Mouse (Mus musculus) left cerebral cortex, adult 11 months (tissue): Measurements from ENCODE around the gene Ppm1b.
"Not testable (repeated sequence)": the region's sequence is repeated elsewhere in the genome, so short reads cannot be mapped to it uniquely, and the experiment has no call there.

ENCODE experiments used
- DNase-seq: peaks from one replicate; pipeline ENCODE4 v3.0.0; 2022; ENCODE audit warnings: low spot score

The Ppm1b gene

GRCm38 (mm10) chr17:84956441-84956840, at the start of gene Ppm1b:
Ppm1b (plus strand) TSS chr17:84956741.
- DNase-seq = no peak

GRCm38 (mm10) chr17:84921666-84922376, 34.7 kb upstream of the Ppm1b start:
- DNase-seq = no peak

- no peak for DNase-seq
These were observed 31.8 kb upstream of the Ppm1b start for GRCm38 (mm10) chr17:84924779-84925178.

- DNase-seq = no peak
These were observed 30.3 kb upstream of the Ppm1b start for GRCm38 (mm10) chr17:84926233-84926632.

DNA sequence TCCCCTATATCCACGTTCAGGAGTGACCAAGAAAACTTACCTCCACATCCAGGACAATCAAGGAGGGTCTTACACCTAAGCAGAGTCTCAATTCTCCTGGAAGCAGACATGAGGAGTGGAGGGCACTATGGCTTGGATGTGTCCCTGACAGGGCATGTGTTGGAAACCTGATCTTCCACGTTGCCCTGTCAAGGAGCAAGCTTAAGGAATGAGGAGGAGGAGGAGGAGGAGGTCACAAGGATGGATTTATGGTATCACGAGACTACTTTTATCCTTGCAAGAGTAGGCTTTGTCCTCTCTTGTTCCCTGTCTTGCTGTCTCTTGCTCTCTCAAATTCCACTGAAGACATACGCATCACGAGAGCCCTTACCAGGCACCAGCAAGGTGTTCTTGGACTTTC, 29.0 kb upstream of the Ppm1b start:
- no peak for DNase-seq

- DNase-seq = no peak
These were observed 23.6 kb upstream of the Ppm1b start for GRCm38 (mm10) chr17:84932943-84933342.

DNA sequence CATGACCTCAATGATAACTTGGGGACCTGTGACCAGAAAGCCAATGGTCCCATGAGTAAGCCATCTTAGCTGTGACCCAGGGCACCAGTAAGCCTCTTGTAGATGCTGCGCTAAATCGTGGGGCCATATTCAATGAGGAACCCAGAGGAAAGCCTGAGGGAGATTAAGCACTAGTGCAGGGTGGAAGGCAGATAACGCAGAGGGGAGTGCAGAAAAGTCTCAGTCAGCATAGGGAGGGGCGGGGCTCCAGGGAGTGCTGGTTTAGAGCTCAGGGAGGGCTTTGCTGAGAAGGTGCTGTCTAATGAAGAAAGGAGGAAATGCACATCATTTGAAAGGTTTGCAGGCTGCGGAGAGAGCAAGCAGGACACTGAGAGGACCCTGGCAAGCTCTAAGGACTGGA, 22.6 kb upstream of the Ppm1b start:
- no peak for DNase-seq

- not testable (repeated sequence) for DNase-seq
These were observed 20.9 kb upstream of the Ppm1b start for GRCm38 (mm10) chr17:84935620-84936019.

DNA sequence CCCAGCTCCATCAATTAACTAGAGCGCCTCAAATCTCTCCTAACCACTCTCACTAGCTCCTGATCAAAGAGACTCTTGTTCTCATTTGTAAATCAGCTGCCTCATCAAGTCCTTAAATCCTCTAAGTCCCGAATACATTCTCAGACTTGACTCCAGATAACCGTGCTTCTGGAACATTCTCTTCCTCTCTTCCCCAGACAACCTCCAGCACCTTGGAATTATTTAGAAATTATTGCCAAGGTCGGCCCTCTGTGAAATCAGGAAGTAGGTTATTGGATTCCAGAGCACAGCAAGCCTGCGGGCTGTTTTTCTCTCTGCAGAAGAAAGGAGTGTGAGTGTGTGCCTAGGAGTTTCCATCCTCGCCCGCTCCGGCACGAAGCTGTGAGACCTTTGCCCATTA, 20.2 kb upstream of the Ppm1b start:
- no peak for DNase-seq

DNA sequence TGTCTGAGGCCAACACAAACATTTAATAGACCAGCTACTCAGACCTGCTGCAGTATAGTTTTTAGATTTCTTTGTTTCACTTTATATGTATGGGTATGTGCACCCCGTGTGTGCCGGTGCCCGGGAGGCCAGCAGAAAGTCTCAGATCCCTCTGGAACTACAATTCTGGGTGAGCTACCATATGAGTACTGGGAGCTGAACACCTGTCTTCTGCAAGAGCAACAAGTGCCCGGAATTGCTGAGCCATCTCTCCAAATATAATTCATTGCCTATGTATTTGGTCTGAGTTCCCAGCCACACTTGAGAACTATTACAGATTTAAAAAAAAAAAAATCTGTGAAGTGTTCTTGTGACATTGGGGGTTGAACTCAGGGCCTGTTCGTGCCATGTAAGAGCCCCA, 19.7 kb upstream of the Ppm1b start:
- DNase-seq = no peak

- DNase-seq = no peak
These were observed 19.3 kb upstream of the Ppm1b start for GRCm38 (mm10) chr17:84937220-84937619.

GRCm38 (mm10) chr17:84938215-84938614, 18.3 kb upstream of the Ppm1b start:
- DNase-seq = no peak

DNA sequence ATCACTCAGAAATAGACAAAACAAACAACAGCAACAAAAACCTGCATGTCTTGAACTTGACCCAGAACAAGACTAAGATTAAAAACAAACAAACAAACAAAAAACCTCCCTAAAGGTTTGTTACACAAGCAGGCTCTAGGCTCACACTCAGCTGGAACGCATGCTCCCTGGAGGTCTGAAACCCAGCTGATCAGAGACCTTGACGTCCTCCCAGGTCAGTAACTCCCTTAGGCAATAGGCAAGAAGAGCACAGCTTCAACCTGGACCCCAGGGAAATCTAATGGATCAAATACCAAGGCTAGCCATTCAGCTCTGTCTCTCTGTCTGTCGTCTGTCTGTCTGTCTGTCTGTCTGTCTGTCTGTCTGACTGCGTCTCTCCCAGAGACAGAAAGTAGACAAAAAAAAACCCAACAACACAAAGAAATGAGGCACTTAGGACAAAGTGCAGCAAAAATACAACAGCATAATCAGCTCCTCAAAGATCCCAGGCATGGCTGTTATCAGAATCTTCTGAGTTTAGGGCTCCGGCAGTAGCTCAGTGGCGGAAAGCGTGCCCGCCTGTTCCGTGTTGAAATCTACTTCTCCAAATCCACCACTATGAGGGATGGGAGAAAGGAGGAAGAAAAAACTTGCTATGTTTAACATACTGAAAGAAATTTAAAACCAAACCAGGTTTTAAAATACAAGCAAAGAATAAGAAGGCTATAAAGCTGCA, 16.4 kb upstream of the Ppm1b start:
- no peak for DNase-seq

GRCm38 (mm10) chr17:84941291-84941868, 15.2 kb upstream of the Ppm1b start:
- DNase-seq = no peak

- no peak for DNase-seq
These were observed 14.0 kb upstream of the Ppm1b start for GRCm38 (mm10) chr17:84942358-84943032.

DNA sequence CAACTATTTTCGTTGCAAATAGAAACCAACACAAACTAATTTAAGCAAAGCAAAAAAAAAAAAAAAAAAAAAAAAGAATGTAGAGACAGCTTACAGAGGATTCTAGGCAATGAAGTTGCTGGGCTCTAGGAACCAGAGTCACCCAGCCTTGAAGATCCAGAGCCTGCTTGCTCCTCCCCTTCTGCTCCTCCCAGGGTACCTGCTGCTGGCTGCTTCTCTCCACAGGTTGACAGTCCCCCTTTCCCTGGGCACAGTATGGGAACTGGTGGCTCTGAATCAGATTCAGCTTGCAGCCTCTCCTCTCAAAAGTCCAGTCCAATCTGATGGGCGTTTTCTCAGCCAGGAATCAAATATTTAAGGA, 13.5 kb upstream of the Ppm1b start:
- no peak for DNase-seq

GRCm38 (mm10) chr17:84944348-84944747, 12.2 kb upstream of the Ppm1b start:
- DNase-seq = no peak

DNA sequence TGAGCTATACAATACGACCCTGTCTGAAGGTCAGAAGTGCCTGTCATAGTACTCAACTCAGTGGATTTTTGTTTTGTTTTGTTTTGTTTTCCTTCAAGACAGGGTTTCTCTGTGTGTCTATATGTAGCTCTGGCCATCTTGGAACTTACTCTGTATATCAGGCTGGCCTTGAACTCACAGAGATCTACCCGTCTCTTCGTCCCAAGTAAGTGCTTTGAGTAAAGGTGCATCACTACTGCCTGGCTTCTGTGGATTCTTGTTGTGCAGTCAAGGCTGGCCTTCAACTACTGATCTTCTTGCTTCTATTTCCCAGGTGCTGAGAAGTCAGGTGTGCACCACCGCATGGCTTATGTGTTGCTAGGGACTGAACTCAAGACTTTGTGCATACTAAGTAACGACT, 4.0 kb upstream of the Ppm1b start:
- no peak for DNase-seq

GRCm38 (mm10) chr17:84953776-84954175, 2.8 kb upstream of the Ppm1b start:
- no peak for DNase-seq

- DNase-seq = no peak
These were observed 1.7 kb upstream of the Ppm1b start for GRCm38 (mm10) chr17:84954881-84955280.

GRCm38 (mm10) chr17:84956931-84957486, 468 bp downstream of the Ppm1b start:
- peak; percentile 94 for DNase-seq

DNA sequence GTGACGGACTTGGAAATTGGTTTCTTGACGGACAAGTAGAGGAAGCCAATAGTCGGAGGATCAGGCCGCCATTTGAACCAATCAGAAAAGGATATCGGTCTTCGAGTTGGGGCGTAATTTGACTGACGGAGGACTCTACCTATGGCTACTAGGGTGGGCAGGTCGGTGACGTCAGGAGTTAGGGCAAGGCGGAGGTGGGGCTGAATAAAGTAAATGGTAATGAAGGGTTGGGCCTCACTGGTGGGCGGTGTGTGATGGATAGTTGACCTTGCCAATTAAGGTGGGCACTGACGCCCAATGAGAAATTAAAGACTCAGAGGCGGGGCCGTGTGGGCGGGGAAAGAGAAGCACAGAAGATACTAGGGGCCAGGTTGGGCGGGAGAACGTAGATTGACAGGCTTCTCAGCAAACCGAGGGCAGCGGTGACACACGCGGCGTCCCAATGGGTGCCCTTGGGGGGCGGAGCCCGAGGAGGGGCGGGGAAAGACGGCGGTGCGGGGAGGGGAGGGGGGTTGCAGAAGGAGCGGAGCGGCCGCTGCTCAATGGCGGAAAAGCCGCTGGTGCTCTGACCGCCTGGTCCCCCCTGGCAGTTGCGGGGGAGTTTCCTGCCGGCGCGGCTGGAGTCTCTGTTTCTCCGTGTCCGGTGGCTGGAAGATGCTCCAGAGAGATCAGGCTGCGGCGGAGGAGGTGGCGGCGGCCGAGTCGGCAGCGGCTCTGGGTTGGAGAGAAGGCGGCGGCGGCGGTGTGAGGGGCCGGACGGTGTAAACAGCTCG, 1.1 kb downstream of the Ppm1b start:
- peak; percentile 100 for DNase-seq
